Mouse (Mus musculus) heart, embryonic 15.5 days (tissue): ENCODE measurements around the gene Eif3f. TPM values are rescaled to one million over a fixed set of nuclear protein-coding genes. Genes with fewer than 3 reads are reported as not detected.

ENCODE experiments used
- ATAC-seq: fragments of 200-750 bp; cut with Nextera tagmentation; replicated peaks from 2 replicates; pipeline ENCODE4 v1.8.0; 2017; ENCODE audit warnings: low read depth, moderate TSS enrichment; ENCODE audit not compliant: insufficient number of reproducible peaks, insufficient read depth, low FRiP score
- H3K27ac ChIP-seq: fragments of 300-500 bp; sonication (generic); 2 replicates; pipeline ENCODE4 v1.5.1; 2015; ENCODE audit warnings: mild to moderate bottlenecking, inconsistent platforms
- H3K27me3 ChIP-seq: fragments of 300-500 bp; sonication (generic); 2 replicates; pipeline ENCODE4 v1.6.1; 2015; ENCODE audit warnings: inconsistent platforms
- H3K36me3 ChIP-seq: fragments of 300-500 bp; sonication (generic); 2 replicates; pipeline ENCODE4 v1.6.1; 2015; ENCODE audit warnings: mild to moderate bottlenecking, inconsistent platforms
- H3K4me1 ChIP-seq: fragments of 300-500 bp; sonication (generic); replicated peaks from 2 replicates; pipeline ENCODE4 v1.6.1; 2015; ENCODE audit warnings: inconsistent platforms
- H3K4me2 ChIP-seq: fragments of 300-500 bp; sonication (generic); 2 replicates; pipeline ENCODE4 v1.6.1; 2015; ENCODE audit warnings: inconsistent platforms, mild to moderate bottlenecking, moderate library complexity
- H3K4me3 ChIP-seq: fragments of 300-500 bp; sonication (generic); 2 replicates; pipeline ENCODE4 v1.5.1; 2015; ENCODE audit warnings: mild to moderate bottlenecking, inconsistent platforms
- H3K9ac ChIP-seq: fragments of 300-500 bp; sonication (generic); 2 replicates; pipeline ENCODE4 v1.6.1; 2015; ENCODE audit warnings: mild to moderate bottlenecking, inconsistent platforms
- H3K9me3 ChIP-seq: fragments of 300-500 bp; sonication (generic); replicated peaks from 2 replicates; pipeline ENCODE4 v1.6.1; 2016; ENCODE audit warnings: inconsistent platforms
- WGBS: fragments of 180-500 bp; shearing (Covaris S2); methylation state at CpG from one replicate; pipeline ENCODE4 v1.1.7; 2015; ENCODE audit warnings: mixed read lengths; 5-methylcytosine and 5-hydroxymethylcytosine counted together
- polyA plus RNA-seq: library from polyadenylated mRNA; unstranded; fragments of >200 nt; fragmentation: Nextera tagmentation; extraction: Ambion mirVana; gene quantifications from 2 replicates; pipeline ENCODE4 v1.2.1, GENCODE M21; 2015

Gene Eif3f
- polyA plus RNA-seq, 1 experiment from 2014 or later = 43.9 TPM

DNA sequence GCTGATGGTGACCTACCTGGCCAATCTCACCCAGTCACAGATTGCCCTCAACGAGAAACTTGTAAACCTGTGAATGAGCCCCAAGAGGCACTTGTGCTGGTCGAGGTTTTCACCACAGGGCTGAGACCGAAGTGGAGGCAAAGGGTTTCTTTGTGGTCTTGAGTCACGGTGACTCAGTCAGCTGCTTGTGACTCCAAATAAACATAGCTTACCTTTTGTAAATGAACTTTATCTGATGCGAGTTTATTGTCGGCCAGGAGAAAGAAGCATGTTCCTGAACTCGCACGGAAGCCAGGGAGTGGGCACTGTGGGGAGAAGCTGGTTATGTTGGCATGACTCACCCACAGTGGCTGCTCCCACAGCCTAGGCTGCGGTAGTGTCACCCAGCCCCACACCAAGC, 7.2 kb downstream of the Eif3f start:
- H3K36me3 ChIP-seq = peaks cover 69% of the 10 kb centered on the region
- no peak overlapping the region for H3K4me2 ChIP-seq
- no peak overlapping the region for H3K4me3 ChIP-seq
- H3K9ac ChIP-seq = no peak overlapping the region
- H3K27me3 ChIP-seq = no peaks in the 10 kb centered on the region
- no peak for ATAC-seq
- no peaks in the 10 kb centered on the region for H3K9me3 ChIP-seq
- no peak overlapping the region for H3K27ac ChIP-seq
- 92% methylated on average over 9 of the region's 9 CpGs for WGBS
- H3K4me1 ChIP-seq = no peaks in the 10 kb centered on the region

DNA sequence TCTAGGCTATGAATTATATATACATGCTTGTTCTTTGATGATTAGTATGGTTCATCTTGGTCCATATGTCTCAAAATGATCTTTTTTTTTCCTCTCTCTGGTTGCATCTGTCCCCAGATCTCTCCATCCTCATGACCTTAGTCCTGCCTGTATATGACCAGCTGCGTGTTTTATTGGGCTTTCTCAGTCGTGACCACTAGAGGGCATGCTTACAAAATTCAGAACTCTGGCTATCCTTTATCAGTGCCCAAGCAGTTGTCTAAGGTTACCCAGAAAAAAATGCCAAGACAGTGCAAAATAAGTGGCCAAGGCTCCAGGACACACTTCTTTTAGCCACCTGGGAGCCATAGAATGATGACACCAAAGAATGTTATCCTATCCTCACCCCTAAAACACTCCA, 9.8 kb downstream of the Eif3f start:
- Histone ChIP-seq H3K4me3 (no peak overlapping the region), H3K27me3 (peaks cover 4% of the 10 kb centered on the region), H3K9me3 (no peaks in the 10 kb centered on the region), H3K4me1 (no peaks in the 10 kb centered on the region), H3K4me2 (no peak overlapping the region), H3K9ac (no peak overlapping the region), H3K36me3 (peaks cover 55% of the 10 kb centered on the region), H3K27ac (no peak overlapping the region)
- ATAC-seq = no peak
- 4% methylated on average over 2 of the region's 2 CpGs for WGBS

DNA sequence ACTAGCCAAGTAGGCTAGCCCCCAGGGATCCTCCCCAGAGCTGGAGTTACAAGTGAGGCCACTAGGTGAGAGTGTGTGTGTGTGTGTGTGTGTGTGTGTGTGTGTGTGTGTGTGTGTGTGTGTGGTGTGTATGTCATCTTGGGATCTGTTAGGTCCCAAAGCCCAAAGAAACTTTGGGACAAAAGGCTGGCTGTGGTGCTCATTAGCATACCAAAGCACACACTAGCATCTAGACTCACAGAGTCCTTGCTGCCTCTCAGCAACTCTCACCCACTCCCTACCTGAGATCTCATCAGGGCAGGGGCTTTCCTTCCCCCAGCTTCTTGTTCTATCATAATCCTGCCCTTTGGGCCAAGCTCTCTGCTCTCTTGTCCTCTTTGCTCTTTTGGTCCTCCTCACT, 14.4 kb downstream of the Eif3f start:
- H3K36me3 ChIP-seq = peaks cover 12% of the 10 kb centered on the region
- no peak overlapping the region for H3K4me3 ChIP-seq
- peaks cover 50% of the 10 kb centered on the region for H3K27me3 ChIP-seq
- no peak for ATAC-seq
- H3K9me3 ChIP-seq = no peaks in the 10 kb centered on the region
- H3K4me2 ChIP-seq = no peak overlapping the region
- H3K9ac ChIP-seq = no peak overlapping the region
- peaks cover 12% of the 10 kb centered on the region for H3K4me1 ChIP-seq
- H3K27ac ChIP-seq = no peak overlapping the region

DNA sequence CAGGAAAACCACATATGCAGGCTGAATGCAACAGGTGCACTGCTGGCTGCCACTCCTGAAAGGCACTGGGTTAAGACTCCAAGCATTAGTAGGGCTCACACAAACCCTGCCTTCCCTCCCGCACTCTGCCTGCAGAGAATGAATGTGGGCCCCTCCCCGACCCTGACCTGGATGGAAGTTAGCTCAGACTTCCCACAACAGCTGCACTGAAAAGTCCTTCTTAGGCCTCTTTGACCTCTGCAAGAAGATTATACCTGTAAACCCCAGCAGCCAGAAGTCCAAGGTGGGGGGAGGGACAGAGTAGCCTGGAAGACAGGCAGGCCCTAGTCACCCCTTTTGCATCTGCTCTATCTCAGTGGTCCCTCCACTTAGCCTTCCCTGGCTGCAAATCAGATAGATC, 15.1 kb downstream of the Eif3f start:
- 38% methylated on average over 2 of the region's 2 CpGs for WGBS
- Histone ChIP-seq H3K4me2 (no peak overlapping the region), H3K27ac (no peak overlapping the region), H3K4me1 (peaks cover 12% of the 10 kb centered on the region), H3K36me3 (peaks cover 5% of the 10 kb centered on the region; the same call in 1 of the 2 replicates), H3K27me3 (peaks cover 50% of the 10 kb centered on the region), H3K9ac (no peak overlapping the region), H3K4me3 (no peak overlapping the region), H3K9me3 (no peaks in the 10 kb centered on the region)
- no peak for ATAC-seq

DNA sequence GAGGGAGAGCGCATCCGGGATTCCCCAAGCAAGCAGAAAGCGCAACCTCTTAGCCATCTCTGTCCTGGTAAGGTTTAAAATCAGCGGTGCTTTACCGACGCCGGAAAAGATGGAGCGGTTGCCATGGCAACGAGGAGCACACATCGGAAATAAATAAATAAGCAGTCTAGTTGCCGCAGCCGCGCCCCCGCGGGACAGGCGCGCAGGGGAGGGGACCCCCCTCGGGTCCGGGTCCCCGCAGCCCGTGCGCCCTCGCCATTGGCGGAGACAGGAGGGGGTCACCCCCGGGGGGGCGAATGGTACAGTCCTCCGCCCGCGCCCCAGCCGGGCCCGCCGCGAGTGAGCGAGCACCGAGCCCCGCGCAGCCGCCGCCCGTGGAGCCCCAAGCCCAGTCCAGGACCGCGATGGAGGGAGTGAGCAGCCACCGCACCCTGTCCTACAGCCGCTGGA, 16.1 kb downstream of the Eif3f start, which contains the start of gene Tub:
Tub (plus strand) TSS at position 27 of the 450 bp plus-strand sequence.
- Histone ChIP-seq H3K9me3 (no peaks in the 10 kb centered on the region), H3K27me3 (peaks cover 50% of the 10 kb centered on the region), H3K9ac (no peak within 1 kb of the TSS), H3K36me3 (no peaks in the 10 kb centered on the region), H3K4me3 (peak within 1 kb of the TSS; percentile 46), H3K27ac (no peak within 1 kb of the TSS), H3K4me1 (peaks cover 12% of the 10 kb centered on the region), H3K4me2 (peak within 1 kb of the TSS; percentile 77)
- 0 out of 2 replicates have a peak, but pooled peaks have one; percentile 34 for ATAC-seq
- 2% methylated on average over 44 of the region's 44 CpGs for WGBS

DNA sequence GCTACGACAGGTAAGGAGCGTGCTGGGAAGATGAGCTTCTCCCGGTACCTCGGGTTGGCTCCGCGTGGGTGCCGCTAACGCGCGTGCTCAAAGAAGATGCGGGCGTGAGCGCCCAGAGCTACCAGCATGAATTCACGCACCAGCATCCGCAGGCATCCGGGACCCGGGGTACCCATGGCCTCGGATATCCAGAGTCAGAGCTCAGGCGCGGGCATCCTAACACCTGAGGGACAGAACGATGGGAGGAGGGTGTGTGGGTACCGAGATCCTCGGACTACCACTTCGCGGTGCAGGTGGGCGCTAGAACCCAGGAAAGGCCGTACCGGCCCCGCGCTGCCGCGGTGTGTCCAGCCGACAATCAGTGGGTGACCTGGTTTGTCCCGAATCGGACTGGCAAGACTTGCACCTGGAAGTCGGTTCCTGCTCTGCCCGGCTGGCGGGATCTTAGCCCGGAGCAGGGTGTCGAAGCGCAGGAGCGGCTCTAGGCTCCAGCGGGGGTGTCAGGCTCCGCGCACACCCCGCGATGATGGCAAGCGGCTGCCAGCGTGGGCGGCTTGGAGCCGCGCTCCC, 16.6 kb downstream of the Eif3f start:
- Histone ChIP-seq H3K36me3 (no peaks in the 10 kb centered on the region), H3K9me3 (no peaks in the 10 kb centered on the region), H3K27me3 (peaks cover 50% of the 10 kb centered on the region), H3K27ac (no peak overlapping the region), H3K4me3 (peak overlapping the region; percentile 46), H3K9ac (no peak overlapping the region), H3K4me2 (peak overlapping the region; percentile 77), H3K4me1 (peaks cover 12% of the 10 kb centered on the region)
- 0 out of 2 replicates have a peak, but pooled peaks have one; percentile 4 for ATAC-seq
- WGBS = 2% methylated on average over 52 of the region's 52 CpGs

DNA sequence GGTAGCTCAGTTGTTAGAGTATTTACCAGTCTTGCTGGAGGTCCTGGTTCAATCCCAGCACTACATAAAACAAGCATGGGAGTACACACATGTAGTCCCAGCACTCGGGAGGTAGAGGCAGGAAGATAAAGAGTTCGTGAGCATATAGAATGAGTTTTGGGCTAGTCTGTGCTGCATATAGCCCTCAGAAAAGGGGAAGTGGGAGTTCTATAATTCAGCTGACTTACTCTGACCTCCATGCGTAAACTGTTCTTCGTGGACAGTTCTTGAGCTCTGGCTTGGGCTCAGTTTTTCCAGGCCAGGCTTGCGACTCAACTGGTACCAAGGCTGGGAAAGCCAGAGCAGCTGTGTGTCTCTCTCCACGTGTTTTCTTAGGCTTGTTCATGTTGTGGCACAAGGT, 18.6 kb downstream of the Eif3f start:
- no peak for ATAC-seq
- Histone ChIP-seq H3K27me3 (peaks cover 53% of the 10 kb centered on the region), H3K9ac (no peak overlapping the region), H3K27ac (no peak overlapping the region), H3K4me3 (no peak overlapping the region), H3K9me3 (no peaks in the 10 kb centered on the region), H3K36me3 (no peaks in the 10 kb centered on the region), H3K4me2 (no peak overlapping the region), H3K4me1 (peaks cover 12% of the 10 kb centered on the region)
- WGBS = 72% methylated on average over 6 of the region's 6 CpGs

DNA sequence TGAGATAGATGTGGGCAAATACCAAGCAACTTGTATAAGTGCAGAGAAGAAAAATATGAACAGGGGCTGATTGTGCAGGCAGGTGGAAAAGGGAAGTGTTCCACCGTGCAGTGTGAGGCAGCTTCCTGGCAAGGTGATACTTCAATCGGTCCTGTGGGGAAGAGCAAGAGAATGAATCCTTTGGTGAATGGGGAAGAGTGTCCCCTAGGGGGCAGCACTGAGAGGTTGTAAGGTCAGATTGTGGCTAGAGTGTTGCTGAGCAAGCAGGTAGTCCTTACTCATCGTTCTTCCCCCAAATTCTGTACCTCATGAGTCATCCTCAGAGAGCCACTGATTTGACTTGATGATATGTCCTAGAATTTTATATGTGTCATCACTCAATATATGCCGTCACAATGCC, 20.0 kb downstream of the Eif3f start:
- Histone ChIP-seq H3K9ac (no peak overlapping the region), H3K27me3 (peaks cover 47% of the 10 kb centered on the region), H3K4me1 (peaks cover 12% of the 10 kb centered on the region), H3K27ac (no peak overlapping the region), H3K4me2 (no peak overlapping the region), H3K9me3 (no peaks in the 10 kb centered on the region), H3K4me3 (no peak overlapping the region), H3K36me3 (no peaks in the 10 kb centered on the region)
- 46% methylated on average over 4 of the region's 4 CpGs for WGBS
- no peak for ATAC-seq

DNA sequence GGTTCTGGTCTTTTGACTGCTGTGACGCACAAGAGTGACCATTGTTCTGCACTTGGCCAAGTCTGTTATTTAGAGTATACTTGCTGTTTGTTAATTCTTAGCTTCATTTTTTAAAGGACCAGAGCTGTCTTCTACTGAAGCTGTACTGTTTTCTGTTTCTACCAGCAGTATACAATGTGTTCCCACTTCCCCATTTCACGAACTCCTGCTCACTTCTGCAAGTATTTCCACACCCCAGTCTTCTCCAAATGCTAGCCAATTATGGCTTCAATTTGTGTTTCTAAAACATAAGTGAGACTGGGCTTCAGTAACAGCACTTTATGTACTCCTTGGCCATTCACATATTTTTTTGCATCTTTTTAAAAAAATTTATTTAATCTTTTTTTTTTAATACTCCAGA, 23.5 kb downstream of the Eif3f start:
- H3K27me3 ChIP-seq = peaks cover 12% of the 10 kb centered on the region
- H3K4me3 ChIP-seq = no peak overlapping the region
- H3K27ac ChIP-seq = no peak overlapping the region
- H3K9me3 ChIP-seq = no peaks in the 10 kb centered on the region
- H3K36me3 ChIP-seq = no peaks in the 10 kb centered on the region
- no peak for ATAC-seq
- 52% methylated on average over 2 of the region's 2 CpGs for WGBS
- no peak overlapping the region for H3K4me2 ChIP-seq
- H3K9ac ChIP-seq = no peak overlapping the region
- no peaks in the 10 kb centered on the region for H3K4me1 ChIP-seq

DNA sequence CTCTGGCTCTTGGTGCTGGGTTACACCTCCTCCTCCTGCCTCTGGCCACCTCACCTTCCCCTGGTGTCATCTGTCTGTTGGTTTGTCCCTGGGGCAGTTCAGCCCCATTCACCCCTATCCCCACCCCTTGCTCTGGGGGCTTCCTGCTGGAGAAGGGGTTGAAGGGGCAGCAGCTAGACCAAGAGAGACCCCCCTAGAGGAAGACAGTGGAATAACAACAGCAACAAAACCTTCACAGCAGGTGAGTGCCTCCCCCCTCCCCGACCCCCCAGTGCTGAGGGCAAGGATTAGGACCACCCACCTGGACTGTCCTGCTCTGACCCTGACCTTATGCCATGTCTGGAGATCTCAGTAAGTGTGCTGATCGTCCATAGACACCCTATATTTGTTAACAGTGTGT, 31.8 kb downstream of the Eif3f start:
- Histone ChIP-seq H3K36me3 (no peaks in the 10 kb centered on the region), H3K27me3 (peaks cover under 1% of the 10 kb centered on the region), H3K27ac (no peak overlapping the region), H3K4me1 (no peaks in the 10 kb centered on the region), H3K4me3 (no peak overlapping the region), H3K4me2 (no peak overlapping the region), H3K9ac (no peak overlapping the region), H3K9me3 (no peaks in the 10 kb centered on the region)
- WGBS = 26% methylated on average over 2 of the region's 2 CpGs
- no peak for ATAC-seq

DNA sequence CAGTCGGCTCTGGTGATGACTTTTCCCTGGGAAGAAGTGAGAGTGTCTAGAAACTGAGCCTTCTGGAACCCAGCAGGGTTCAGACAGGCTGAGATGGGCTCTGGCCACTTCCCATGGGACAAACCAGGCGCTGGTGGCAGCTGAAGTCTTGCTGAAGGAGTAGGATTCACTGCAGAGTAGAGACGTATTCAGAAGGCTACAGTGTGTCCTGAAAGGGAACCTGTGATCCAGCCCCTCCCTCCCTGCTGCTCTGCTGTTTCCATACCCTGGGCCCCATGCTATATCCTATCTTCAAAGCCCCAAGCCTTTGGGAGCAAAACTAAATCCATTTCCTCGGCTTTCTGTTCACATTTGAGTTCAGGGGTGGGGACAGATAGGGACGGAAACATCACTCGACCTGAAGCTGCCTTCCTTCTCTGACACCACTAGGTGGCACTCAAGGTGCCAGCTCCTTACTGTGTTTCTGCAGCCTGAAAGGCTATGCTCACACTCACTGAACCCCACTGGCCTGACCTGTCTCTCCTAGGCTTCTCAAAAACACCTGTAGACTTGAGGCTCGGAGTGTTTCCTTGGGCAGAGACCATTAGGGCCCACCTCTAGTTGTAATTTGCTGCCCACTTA, 32.6 kb downstream of the Eif3f start:
- WGBS = 31% methylated on average over 7 of the region's 7 CpGs
- no peak overlapping the region for H3K9ac ChIP-seq
- H3K27me3 ChIP-seq = peaks cover 6% of the 10 kb centered on the region
- H3K36me3 ChIP-seq = no peaks in the 10 kb centered on the region
- H3K4me1 ChIP-seq = no peaks in the 10 kb centered on the region
- no peak overlapping the region for H3K4me2 ChIP-seq
- ATAC-seq = no peak; the same call in 1 of the 2 replicates
- no peak overlapping the region for H3K4me3 ChIP-seq
- no peaks in the 10 kb centered on the region for H3K9me3 ChIP-seq
- H3K27ac ChIP-seq = no peak overlapping the region

DNA sequence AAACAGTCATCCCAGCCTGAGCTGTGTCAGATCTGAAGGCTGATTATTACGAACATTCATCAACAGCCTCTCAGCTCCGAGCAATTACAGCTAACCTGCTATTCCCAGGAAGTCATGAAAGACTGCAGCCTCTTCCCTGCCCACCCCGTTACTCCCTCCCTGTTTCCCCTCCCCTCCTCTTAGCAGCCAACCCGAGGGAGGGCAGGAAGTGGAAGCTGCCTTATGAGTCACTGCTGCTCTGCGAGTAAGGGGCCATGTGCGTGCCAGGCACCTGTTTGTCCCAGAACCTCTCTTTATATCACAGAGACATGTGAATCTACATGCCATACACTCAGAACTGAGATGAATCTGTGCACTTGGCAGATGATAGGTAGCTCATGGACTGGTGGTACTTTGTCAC, 34.0 kb downstream of the Eif3f start:
- no peak for ATAC-seq
- Histone ChIP-seq H3K4me2 (no peak overlapping the region), H3K4me1 (no peaks in the 10 kb centered on the region), H3K36me3 (no peaks in the 10 kb centered on the region), H3K4me3 (no peak overlapping the region), H3K9me3 (no peaks in the 10 kb centered on the region), H3K27me3 (peaks cover 6% of the 10 kb centered on the region), H3K9ac (no peak overlapping the region), H3K27ac (no peak overlapping the region)
- 36% methylated on average over 6 of the region's 6 CpGs for WGBS
